Mouse (Mus musculus) layer of hippocampus, postnatal 14 days (tissue): ENCODE data around the gene Ttyh1. TPM values are rescaled to one million over a fixed set of nuclear protein-coding genes. Genes with fewer than 3 reads are reported as not detected.

Experiments
- DNase-seq, 2 experiments: peaks; one replicate each; pipeline ENCODE4 v3.0.0; 2021 to 2022; ENCODE audit warnings: low spot score in 2 of 2, mixed read lengths in 1 of 2
- total RNA-seq, 2 experiments: library from RNA; stranded (reverse); gene quantifications; 2 replicates each; pipeline ENCODE4 v1.2.3; 2021

Gene Ttyh1
- total RNA-seq, 2 experiments from 2014 or later: 671 to 757 TPM

- DNase-seq: no peak
Measured at GRCm38 (mm10) chr7:4165286-4165685, 46.1 kb downstream of the Ttyh1 start.

GRCm38 (mm10) chr7:4167098-4167497, 47.9 kb downstream of the Ttyh1 start:
- no peak for DNase-seq

GRCm38 (mm10) chr7:4170193-4170938, 51.2 kb downstream of the Ttyh1 start:
- no peak for DNase-seq

GRCm38 (mm10) chr7:4178438-4178837, 59.2 kb downstream of the Ttyh1 start:
- no peak for DNase-seq

Other genes with a start within 250 kb of the Ttyh1 start
- not detected for gene Gm14548, start 221.3 kb upstream of the Ttyh1 start, total RNA-seq
- gene Lilra6, start 203.9 kb upstream of the Ttyh1 start, total RNA-seq: not detected
- gene Lair1, start 56.2 kb upstream of the Ttyh1 start, total RNA-seq: 1 to 10 TPM; 4.0 to 6.8 TPM
- gene Leng8, start 17.6 kb downstream of the Ttyh1 start, total RNA-seq: 100 to 1,000 TPM; 157 to 196 TPM
- 1 to 10 TPM; 5.2 to 6.2 TPM for gene Leng9, start 31.0 kb downstream of the Ttyh1 start, total RNA-seq
- gene Cdc42ep5, start 45.5 kb downstream of the Ttyh1 start, total RNA-seq: 1 to 10 TPM; 1.1 to 1.4 TPM
- gene Lilra5, start 118.3 kb downstream of the Ttyh1 start, total RNA-seq: not detected
- not detected for gene Ncr1, start 218.3 kb downstream of the Ttyh1 start, total RNA-seq